Mouse (Mus musculus): ENCODE measurements at regions not wholly inside any gene's neighbourhood (a gene's known extent, or its start where the extent isn't known, plus 50 kb on each side); places are given as distances from the start of the nearest gene placed in this dataset.

- Histone ChIP-seq H3K27me3 (replicated peaks) (no peaks in the 10 kb centered on the region), H3K4me2 (replicated peaks) (no peak overlapping the region), H3K9me3 (no peaks in the 10 kb centered on the region), H3K4me1 (replicated peaks) (0 out of 2 replicates have a peak, but pooled peaks cover 8% of the 10 kb centered on the region), H3K36me3 (no peaks in the 10 kb centered on the region), H3K27ac (no peak overlapping the region), H3K9ac (no peak overlapping the region), H3K4me3 (replicated peaks) (no peak overlapping the region)
- ATAC-seq: no peak
- WGBS: 55% methylated on average over 8 of the region's 8 CpGs
These were observed 243.8 kb upstream of the Tprg start for GRCm38 (mm10) chr16:25042669-25043440.

- ATAC-seq: no peak
- Histone ChIP-seq H3K9me3 (no peaks in the 10 kb centered on the region), H3K36me3 (no peaks in the 10 kb centered on the region), H3K27ac (no peak overlapping the region), H3K4me3 (replicated peaks) (no peak overlapping the region), H3K4me1 (replicated peaks) (0 out of 2 replicates have a peak, but pooled peaks cover 8% of the 10 kb centered on the region), H3K27me3 (replicated peaks) (no peaks in the 10 kb centered on the region), H3K4me2 (replicated peaks) (no peak overlapping the region), H3K9ac (no peak overlapping the region)
- WGBS: 60% methylated on average over 3 of the region's 3 CpGs
These were observed 242.0 kb upstream of the Tprg start for GRCm38 (mm10) chr16:25044637-25045036.

GRCm38 (mm10) chr16:25047726-25048125 is 238.9 kb upstream of the Tprg start:
- no peak overlapping the region for H3K27ac ChIP-seq
- H3K9ac ChIP-seq: no peak overlapping the region
- H3K4me2 ChIP-seq (replicated peaks): no peak overlapping the region
- H3K36me3 ChIP-seq: no peaks in the 10 kb centered on the region
- no peak overlapping the region for H3K4me3 ChIP-seq (replicated peaks)
- 88% methylated on average over 2 of the region's 2 CpGs for WGBS
- H3K4me1 ChIP-seq (replicated peaks): 0 out of 2 replicates have a peak, but pooled peaks cover 4% of the 10 kb centered on the region
- H3K9me3 ChIP-seq: no peaks in the 10 kb centered on the region
- ATAC-seq: no peak
- H3K27me3 ChIP-seq (replicated peaks): no peaks in the 10 kb centered on the region

- Histone ChIP-seq H3K4me3 (replicated peaks) (no peak overlapping the region), H3K9me3 (no peaks in the 10 kb centered on the region), H3K4me1 (replicated peaks) (no peaks in the 10 kb centered on the region), H3K9ac (no peak overlapping the region), H3K4me2 (replicated peaks) (no peak overlapping the region), H3K27ac (no peak overlapping the region), H3K27me3 (replicated peaks) (no peaks in the 10 kb centered on the region), H3K36me3 (no peaks in the 10 kb centered on the region)
- 42% methylated on average over 7 of the region's 7 CpGs for WGBS
- no peak for ATAC-seq
These were observed 236.6 kb upstream of the Tprg start for GRCm38 (mm10) chr16:25049928-25050510.

GRCm38 (mm10) chr16:25051044-25051443 is 235.6 kb upstream of the Tprg start:
- Histone ChIP-seq H3K27me3 (replicated peaks) (no peaks in the 10 kb centered on the region), H3K27ac (no peak overlapping the region), H3K9ac (no peak overlapping the region), H3K4me2 (replicated peaks) (no peak overlapping the region), H3K9me3 (no peaks in the 10 kb centered on the region), H3K4me3 (replicated peaks) (no peak overlapping the region), H3K4me1 (replicated peaks) (no peaks in the 10 kb centered on the region), H3K36me3 (no peaks in the 10 kb centered on the region)
- WGBS: 82% methylated on average over 5 of the region's 5 CpGs
- ATAC-seq: no peak

- ATAC-seq: no peak
- no peaks in the 10 kb centered on the region for H3K9me3 ChIP-seq
- 71% methylated on average over 5 of the region's 5 CpGs for WGBS
- H3K4me2 ChIP-seq (replicated peaks): no peak overlapping the region
- no peaks in the 10 kb centered on the region for H3K4me1 ChIP-seq (replicated peaks)
- H3K27me3 ChIP-seq (replicated peaks): no peaks in the 10 kb centered on the region
- H3K27ac ChIP-seq: no peak overlapping the region
- no peaks in the 10 kb centered on the region for H3K36me3 ChIP-seq
- no peak overlapping the region for H3K4me3 ChIP-seq (replicated peaks)
- no peak overlapping the region for H3K9ac ChIP-seq
These were observed 234.2 kb upstream of the Tprg start for GRCm38 (mm10) chr16:25052428-25052827.

- Histone ChIP-seq H3K27me3 (replicated peaks) (no peaks in the 10 kb centered on the region), H3K9ac (no peak overlapping the region), H3K4me3 (replicated peaks) (no peak overlapping the region), H3K9me3 (no peaks in the 10 kb centered on the region), H3K4me2 (replicated peaks) (no peak overlapping the region), H3K27ac (no peak overlapping the region), H3K36me3 (no peaks in the 10 kb centered on the region), H3K4me1 (replicated peaks) (peaks cover 2% of the 10 kb centered on the region)
- 61% methylated on average over 5 of the region's 5 CpGs for WGBS
- ATAC-seq: no peak
These were observed 233.7 kb upstream of the Tprg start for GRCm38 (mm10) chr16:25052917-25053343.

GRCm38 (mm10) chr16:25054304-25054703 is 232.3 kb upstream of the Tprg start:
- Histone ChIP-seq H3K9ac (no peak overlapping the region), H3K4me2 (replicated peaks) (no peak overlapping the region), H3K27ac (no peak overlapping the region), H3K9me3 (no peaks in the 10 kb centered on the region), H3K36me3 (no peaks in the 10 kb centered on the region), H3K27me3 (replicated peaks) (no peaks in the 10 kb centered on the region), H3K4me3 (replicated peaks) (no peak overlapping the region), H3K4me1 (replicated peaks) (peaks cover 9% of the 10 kb centered on the region)
- ATAC-seq: no peak
- 97% methylated on average over 2 of the region's 2 CpGs for WGBS

GRCm38 (mm10) chr16:25055376-25055775 is 231.2 kb upstream of the Tprg start:
- H3K27me3 ChIP-seq (replicated peaks): no peaks in the 10 kb centered on the region
- H3K36me3 ChIP-seq: no peaks in the 10 kb centered on the region
- no peak overlapping the region for H3K4me3 ChIP-seq (replicated peaks)
- H3K27ac ChIP-seq: no peak overlapping the region
- H3K9ac ChIP-seq: no peak overlapping the region
- no peaks in the 10 kb centered on the region for H3K9me3 ChIP-seq
- no peak overlapping the region for H3K4me2 ChIP-seq (replicated peaks)
- H3K4me1 ChIP-seq (replicated peaks): peaks cover 9% of the 10 kb centered on the region
- no peak for ATAC-seq
- 85% methylated on average over 9 of the region's 9 CpGs for WGBS

- H3K9me3 ChIP-seq: no peaks in the 10 kb centered on the region
- no peaks in the 10 kb centered on the region for H3K27me3 ChIP-seq (replicated peaks)
- H3K4me2 ChIP-seq (replicated peaks): peak overlapping the region; percentile 67
- peaks cover 9% of the 10 kb centered on the region for H3K4me1 ChIP-seq (replicated peaks)
- H3K36me3 ChIP-seq: no peaks in the 10 kb centered on the region
- 44% methylated on average over 11 of the region's 11 CpGs for WGBS
- no peak for ATAC-seq
- peak overlapping the region; percentile 57 for H3K4me3 ChIP-seq (replicated peaks)
- no peak overlapping the region for H3K9ac ChIP-seq
- H3K27ac ChIP-seq: peak overlapping the region; percentile 95
These were observed 228.4 kb upstream of the Tprg start for GRCm38 (mm10) chr16:25058051-25058747.

- Histone ChIP-seq H3K4me3 (replicated peaks) (peak overlapping the region; percentile 57), H3K4me2 (replicated peaks) (peak overlapping the region; percentile 67), H3K36me3 (no peaks in the 10 kb centered on the region), H3K27ac (peak overlapping the region; percentile 95), H3K4me1 (replicated peaks) (peaks cover 9% of the 10 kb centered on the region), H3K27me3 (replicated peaks) (no peaks in the 10 kb centered on the region), H3K9me3 (no peaks in the 10 kb centered on the region), H3K9ac (peak overlapping the region; percentile 51)
- peak; percentile 97 for ATAC-seq
- WGBS: 1% methylated on average over 36 of the region's 36 CpGs
These were observed 227.7 kb upstream of the Tprg start for GRCm38 (mm10) chr16:25058812-25059501.

GRCm38 (mm10) chr16:25059504-25059992 is 227.1 kb upstream of the Tprg start:
- ATAC-seq: no peak; the same call in 1 of the 2 replicates
- H3K9ac ChIP-seq: peak overlapping the region; percentile 51

More at GRCm38 (mm10) chr16:25059504-25059992, 227.1 kb upstream of the Tprg start:
- H3K36me3 ChIP-seq: no peaks in the 10 kb centered on the region
- peak overlapping the region; percentile 95 for H3K27ac ChIP-seq
- H3K4me3 ChIP-seq (replicated peaks): peak overlapping the region; percentile 57
- H3K4me1 ChIP-seq (replicated peaks): peaks cover 9% of the 10 kb centered on the region
- H3K4me2 ChIP-seq (replicated peaks): peak overlapping the region; percentile 67
- H3K9me3 ChIP-seq: no peaks in the 10 kb centered on the region
- WGBS: 4% methylated on average over 12 of the region's 12 CpGs
- H3K27me3 ChIP-seq (replicated peaks): no peaks in the 10 kb centered on the region
